Mouse (Mus musculus): ENCODE results near the gene Cxcl2.

DNA sequence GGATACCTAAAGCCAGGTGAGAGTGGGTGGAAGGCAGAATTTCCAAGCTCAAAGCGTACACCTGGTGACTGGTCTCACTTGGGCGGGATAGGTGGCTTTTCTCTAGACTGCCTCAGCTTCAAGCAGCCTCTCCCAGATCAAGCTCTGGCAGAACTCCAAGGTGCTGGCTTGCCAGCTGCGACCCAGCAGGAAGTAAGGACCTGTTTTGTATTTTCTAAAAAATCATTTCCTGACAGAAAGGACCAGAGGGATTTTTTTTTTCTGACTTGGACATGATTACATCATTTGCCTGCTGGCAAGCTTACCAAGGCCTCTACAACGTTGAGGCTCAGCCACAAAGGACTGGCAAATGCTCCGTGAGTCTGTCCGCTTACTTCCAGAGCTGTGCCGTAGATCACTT, 3.5 kb upstream of the Cxcl2 start:
- no peak for TF ChIP-seq CTCF (IDR thresholded peaks at IDR 0.05; ENCODE audit: extremely low read depth, insufficient read length, insufficient replicate concordance, low read depth, low read length)
- no peak for TF ChIP-seq POLR2A (IDR thresholded peaks at IDR 0.05; ENCODE audit: low read depth, low read length)

Measured in small intestine, adult 2 months (tissue).